Mouse (Mus musculus): ENCODE results near the gene Rhov.
A peak's percentile ranks its signal among the peaks of the same experiment; 100 is the strongest.

DNA sequence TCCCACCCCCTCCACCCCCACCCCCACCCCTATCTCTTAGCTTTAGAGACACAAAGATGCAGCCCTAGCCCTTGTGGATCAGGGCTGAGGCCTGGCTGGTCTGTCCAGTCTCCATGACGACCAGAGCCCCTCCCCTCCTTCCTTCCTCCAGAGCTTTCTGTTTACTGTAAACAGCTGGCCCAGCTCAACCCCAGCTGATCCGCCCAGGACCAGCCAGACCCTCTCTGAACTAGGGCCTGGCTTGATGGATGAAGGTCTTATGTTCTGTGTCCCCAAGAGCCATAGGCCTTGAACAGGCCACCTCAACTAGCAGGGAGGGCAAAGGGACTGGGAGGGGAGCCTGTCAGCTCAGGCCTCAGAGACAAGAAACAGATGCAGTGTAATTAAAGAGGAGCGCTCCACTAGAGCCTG is 33.7 kb upstream of the Rhov start:
- TF ChIP-seq CTCF (IDR thresholded peaks at IDR 0.05) (no peak), EP300 (IDR thresholded peaks at IDR 0.05) (peak; percentile 32; the same call in 1 of the 2 replicates)
